Mouse (Mus musculus) forebrain, postnatal 0 days (tissue): Measurements from ENCODE around the gene Cwf19l1. TPM values are rescaled to one million over a fixed set of nuclear protein-coding genes. Genes with fewer than 3 reads are reported as not detected.
"Not testable (repeated sequence)": the region's sequence is repeated elsewhere in the genome, so short reads cannot be mapped to it uniquely, and the experiment has no call there.

Experiments used
- ATAC-seq: fragments of 200-750 bp; cut with Nextera tagmentation; 2 replicates; pipeline ENCODE4 v1.8.0; 2017; ENCODE audit warnings: mild to moderate bottlenecking, moderate library complexity
- DNase-seq: peaks from one replicate; pipeline ENCODE4 v3.0.0-alpha.2; 2015
- H3K27ac ChIP-seq: fragments of 300-500 bp; sonication (generic); 2 replicates; pipeline ENCODE4 v1.5.1; 2014; ENCODE audit warnings: low read depth, mild to moderate bottlenecking, antibody characterized with exemption, low read length, moderate library complexity, mixed read lengths
- H3K27me3 ChIP-seq: fragments of 300-500 bp; sonication (generic); 2 replicates; pipeline ENCODE4 v1.6.1; 2014; ENCODE audit warnings: mild to moderate bottlenecking, low read length, mixed read lengths; ENCODE audit not compliant: insufficient read depth
- H3K36me3 ChIP-seq: fragments of 300-500 bp; sonication (generic); 2 replicates; pipeline ENCODE4 v1.6.1; 2014; ENCODE audit warnings: mild to moderate bottlenecking, moderate library complexity; ENCODE audit not compliant: insufficient read depth
- H3K4me1 ChIP-seq: fragments of 300-500 bp; sonication (generic); 2 replicates; pipeline ENCODE4 v1.6.1; 2014; ENCODE audit warnings: antibody characterized with exemption; ENCODE audit not compliant: insufficient read depth
- H3K4me2 ChIP-seq: fragments of 300-500 bp; sonication (generic); 2 replicates; pipeline ENCODE4 v1.6.1; 2014; ENCODE audit warnings: low read depth, mild to moderate bottlenecking, moderate library complexity
- H3K4me3 ChIP-seq: fragments of 300-500 bp; sonication (generic); 2 replicates; pipeline ENCODE4 v1.5.1; 2014; ENCODE audit warnings: low read depth, low read length, mixed read lengths
- H3K9ac ChIP-seq: fragments of 300-500 bp; sonication (generic); 2 replicates; pipeline ENCODE4 v1.6.1; 2014; ENCODE audit warnings: mild to moderate bottlenecking
- H3K9me3 ChIP-seq: fragments of 300-500 bp; sonication (generic); 2 replicates; pipeline ENCODE4 v1.6.1; 2016; ENCODE audit warnings: low read length
- CTCF ChIP-seq: sonication (generic); IDR thresholded peaks from 2 replicates; pipeline ENCODE4 v1.5.1; 2016; ENCODE audit warnings: antibody characterized with exemption, control low read depth, low read depth
- WGBS: fragments of 180-500 bp; shearing (Covaris S2); extraction: QIAGEN DNeasy Blood & Tissue Kit; methylation state at CpG from one replicate; pipeline ENCODE4 v1.1.7; 2014; 5-methylcytosine and 5-hydroxymethylcytosine counted together
- polyA plus RNA-seq: library from polyadenylated mRNA; unstranded; fragments of >200 nt; fragmentation: Nextera tagmentation; extraction: Ambion mirVana; gene quantifications from 2 replicates; pipeline ENCODE4 v1.2.1, GENCODE M21; 2015
- total RNA-seq: library from RNA; depleted of rRNA; stranded (reverse); fragments of >200 nt; gene quantifications from 2 replicates; pipeline ENCODE4 v1.2.3, GENCODE M21; 2014

Cwf19l1 gene
- total and polyA plus RNA-seq, 2 experiments from 2014 or later = 29.6 to 33.9 TPM

GRCm38 (mm10) chr19:44144366-44144765 lies 8.7 kb upstream of the Cwf19l1 start:
- Histone ChIP-seq H3K9me3 (no peaks in the 10 kb centered on the region), H3K36me3 (peaks cover 34% of the 10 kb centered on the region), H3K4me1 (peaks cover 8% of the 10 kb centered on the region; the same call in 1 of the 2 replicates), H3K9ac (no peak overlapping the region), H3K4me3 (no peak overlapping the region), H3K4me2 (no peak overlapping the region), H3K27ac (no peak overlapping the region), H3K27me3 (no peaks in the 10 kb centered on the region; the same call in 1 of the 2 replicates)
- DNase-seq (no peak), ATAC-seq (no peak)
- WGBS = 92% methylated on average over 9 of the region's 9 CpGs
- no peak for TF ChIP-seq CTCF

DNA sequence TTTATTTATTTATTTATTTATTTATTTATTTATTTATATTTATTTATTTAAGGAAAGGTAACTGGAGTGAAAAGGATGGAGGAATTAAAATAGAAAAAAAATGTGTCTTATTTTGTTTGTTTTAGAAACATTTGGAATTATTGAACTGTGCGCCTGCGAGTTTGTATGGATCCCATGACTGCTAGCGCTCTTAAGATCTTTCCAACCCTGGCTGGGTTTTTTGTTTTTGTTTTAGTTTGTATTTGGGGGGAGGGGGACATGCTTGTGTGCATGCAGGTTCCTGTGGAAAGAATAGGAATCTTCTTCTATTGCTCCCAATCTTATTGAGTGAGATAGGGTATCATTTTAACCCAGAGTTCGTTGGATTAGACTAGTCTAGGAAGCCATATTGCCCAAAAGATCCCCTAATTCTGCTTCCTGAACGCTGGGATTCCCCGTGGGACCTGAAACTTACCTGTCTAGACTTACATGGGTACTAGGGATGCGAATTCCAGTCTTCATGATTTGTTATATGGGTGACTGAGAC lies 347 bp upstream of the Cwf19l1 start:
- TF ChIP-seq CTCF = no peak
- Histone ChIP-seq H3K4me2 (peak overlapping the region; percentile 67), H3K27ac (no peak overlapping the region; the same call in 1 of the 2 replicates), H3K9me3 (no peaks in the 10 kb centered on the region), H3K4me3 (peak overlapping the region; percentile 85), H3K27me3 (no peaks in the 10 kb centered on the region), H3K4me1 (peaks cover 5% of the 10 kb centered on the region; the same call in 1 of the 2 replicates), H3K9ac (peak overlapping the region; percentile 25), H3K36me3 (peaks cover 22% of the 10 kb centered on the region)
- no peak for ATAC-seq
- WGBS = 24% methylated on average over 7 of the region's 7 CpGs
- DNase-seq = no peak

GRCm38 (mm10) chr19:44132917-44133316 lies 2.8 kb downstream of the Cwf19l1 start:
- no peaks in the 10 kb centered on the region for H3K9me3 ChIP-seq
- DNase-seq (no peak), ATAC-seq (no peak)
- H3K4me2 ChIP-seq = no peak overlapping the region
- H3K9ac ChIP-seq = no peak overlapping the region
- H3K4me3 ChIP-seq = no peak overlapping the region
- 91% methylated on average over 5 of the region's 5 CpGs for WGBS
- peaks cover 25% of the 10 kb centered on the region for H3K36me3 ChIP-seq
- no peak for TF ChIP-seq CTCF
- H3K27me3 ChIP-seq = no peaks in the 10 kb centered on the region
- no peak overlapping the region for H3K27ac ChIP-seq
- H3K4me1 ChIP-seq = peaks cover 5% of the 10 kb centered on the region; the same call in 1 of the 2 replicates

DNA sequence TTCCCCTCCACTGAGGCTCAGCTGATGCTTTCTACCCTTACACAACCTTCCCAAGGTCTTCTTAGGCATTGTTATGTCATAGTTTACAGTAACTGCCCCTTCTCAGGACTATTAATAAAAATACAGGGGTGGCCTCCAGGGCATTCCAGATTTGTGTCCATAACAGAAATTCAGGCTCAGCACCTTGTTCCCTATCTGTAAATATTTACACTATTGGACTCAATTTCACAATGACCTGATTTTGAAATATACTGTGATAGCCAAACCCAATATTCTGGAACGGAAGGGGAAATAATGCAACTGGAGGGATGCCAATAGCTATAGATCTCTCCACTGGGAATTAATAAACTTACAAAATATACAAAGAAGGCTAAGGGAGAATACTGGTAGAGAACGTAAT lies 7.1 kb downstream of the Cwf19l1 start:
- DNase-seq (no peak), ATAC-seq (no peak)
- H3K4me2 ChIP-seq = no peak overlapping the region
- H3K9me3 ChIP-seq = no peaks in the 10 kb centered on the region
- H3K4me1 ChIP-seq = no peaks in the 10 kb centered on the region
- H3K4me3 ChIP-seq = no peak overlapping the region
- no peak overlapping the region for H3K9ac ChIP-seq
- 92% methylated on average over 2 of the region's 2 CpGs for WGBS
- no peak for TF ChIP-seq CTCF
- H3K27ac ChIP-seq = no peak overlapping the region
- peaks cover 60% of the 10 kb centered on the region for H3K36me3 ChIP-seq
- H3K27me3 ChIP-seq = no peaks in the 10 kb centered on the region

DNA sequence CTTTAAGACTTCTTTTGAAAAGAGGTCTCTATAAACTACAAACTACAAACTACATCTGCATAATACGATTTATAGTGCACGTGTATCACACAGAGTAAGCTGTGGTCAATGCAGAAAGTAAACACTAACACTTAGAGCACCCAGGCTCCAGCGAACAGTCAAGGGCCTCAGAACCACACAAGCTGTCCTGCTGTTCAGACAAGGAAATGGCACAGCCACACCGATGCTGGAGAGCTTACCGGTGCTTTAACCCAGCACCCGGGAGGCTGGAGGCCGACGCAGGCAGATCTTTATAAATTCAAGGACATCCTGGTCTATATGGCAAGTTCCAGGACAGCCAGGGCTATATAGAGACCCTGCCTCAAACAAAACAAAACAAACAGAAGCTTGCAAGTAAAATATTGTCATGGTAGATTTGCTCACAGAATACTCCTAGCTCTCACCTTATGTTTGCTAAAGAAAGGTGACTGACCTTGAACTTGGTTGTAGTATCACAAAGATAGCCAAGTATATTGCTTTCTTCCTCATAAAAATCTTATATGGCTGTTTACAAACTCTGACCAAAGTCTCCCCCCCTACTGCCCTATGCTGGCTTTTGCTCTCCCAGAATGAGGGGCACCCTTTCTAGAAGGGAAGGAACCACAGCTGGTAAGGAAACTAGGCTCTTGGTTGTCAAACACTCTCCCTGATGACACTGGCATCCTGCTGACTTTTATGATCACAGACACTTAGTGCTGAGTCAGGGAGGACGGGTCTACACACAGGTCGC lies 7.8 kb downstream of the Cwf19l1 start:
- Histone ChIP-seq H3K4me2 (no peak overlapping the region), H3K9me3 (no peaks in the 10 kb centered on the region), H3K36me3 (peaks cover 66% of the 10 kb centered on the region), H3K4me1 (no peaks in the 10 kb centered on the region), H3K4me3 (no peak overlapping the region), H3K27ac (no peak overlapping the region), H3K9ac (no peak overlapping the region), H3K27me3 (no peaks in the 10 kb centered on the region)
- TF ChIP-seq CTCF = no peak
- WGBS = 95% methylated on average over 10 of the region's 10 CpGs
- DNase-seq (no peak), ATAC-seq (no peak)

GRCm38 (mm10) chr19:44121137-44121536 lies 14.5 kb downstream of the Cwf19l1 start:
- no peak for TF ChIP-seq CTCF
- Histone ChIP-seq H3K9ac (no peak overlapping the region), H3K4me1 (no peaks in the 10 kb centered on the region), H3K4me3 (no peak overlapping the region), H3K36me3 (peaks cover 85% of the 10 kb centered on the region), H3K4me2 (no peak overlapping the region), H3K27me3 (no peaks in the 10 kb centered on the region), H3K9me3 (no peaks in the 10 kb centered on the region), H3K27ac (no peak overlapping the region)
- ATAC-seq (no peak), DNase-seq (no peak)
- WGBS = 93% methylated on average over 7 of the region's 7 CpGs

DNA sequence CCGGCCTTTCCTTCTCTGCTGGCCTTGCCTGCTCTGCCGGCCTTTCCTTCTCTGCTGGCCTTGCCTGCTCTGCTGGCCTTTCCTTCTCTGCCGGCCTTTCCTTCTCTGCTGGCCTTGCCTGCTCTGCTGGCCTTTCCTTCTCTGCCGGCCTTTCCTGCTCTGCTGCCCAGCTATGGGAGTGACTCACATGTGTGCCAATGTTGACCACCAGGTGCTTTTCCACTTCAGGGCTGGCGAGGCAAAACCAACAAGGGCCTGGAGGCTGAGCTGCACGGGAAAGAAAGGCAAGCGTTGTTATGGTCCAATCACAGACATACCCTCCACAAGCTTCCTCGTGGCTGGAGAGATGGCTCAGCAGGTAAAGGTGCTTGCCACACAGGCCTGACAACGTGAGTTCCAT lies 15.0 kb downstream of the Cwf19l1 start:
- not testable (repeated sequence) for H3K4me1 ChIP-seq, H3K27ac ChIP-seq, H3K9ac ChIP-seq, ATAC-seq, H3K4me2 ChIP-seq, H3K27me3 ChIP-seq, H3K4me3 ChIP-seq, H3K9me3 ChIP-seq, DNase-seq
- peaks cover 88% of the 10 kb centered on the region for H3K36me3 ChIP-seq
- 94% methylated on average over 7 of the region's 9 CpGs for WGBS
